Mouse (Mus musculus): Measurements from ENCODE around the gene Fen1. TPM values are rescaled to one million over a fixed set of nuclear protein-coding genes. Genes with fewer than 3 reads are reported as not detected.
"Not testable (repeated sequence)": the region's sequence is repeated elsewhere in the genome, so short reads cannot be mapped to it uniquely, and the experiment has no call there.

Gene Fen1
- polyA plus RNA-seq, 1 experiment from 2014 or later, result 30.4 TPM

DNA sequence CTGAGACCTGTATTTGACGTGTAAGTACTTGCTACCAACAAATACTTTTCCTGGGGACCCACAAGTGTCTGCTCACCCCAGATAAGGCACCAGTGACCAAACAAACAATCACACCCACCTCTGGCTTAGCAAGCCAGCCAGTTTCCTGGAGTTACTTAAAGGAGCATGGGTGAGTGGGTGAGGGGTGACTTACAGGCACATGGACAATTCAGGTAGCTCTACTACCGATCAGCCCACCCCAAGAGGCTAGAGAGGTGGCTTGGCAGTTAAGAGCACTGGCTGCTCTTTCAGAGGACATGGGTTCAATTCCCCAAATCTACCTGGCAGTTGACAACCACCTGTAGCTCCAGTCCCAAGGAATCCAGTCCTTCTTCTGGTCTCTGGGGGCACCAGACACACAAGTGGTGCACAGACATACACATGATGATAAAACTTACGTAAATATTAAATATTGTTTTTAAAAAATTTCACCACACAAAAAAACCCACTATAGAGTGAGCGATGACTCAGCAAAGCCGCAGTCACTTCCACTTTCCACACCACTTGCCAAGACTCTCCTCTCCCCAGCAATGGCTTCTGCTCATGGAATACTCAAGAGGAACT, 30.8 kb downstream of the Fen1 start:
- Histone ChIP-seq H3K4me1 (replicated peaks; ENCODE audit: control insufficient read depth, insufficient read depth, low read length) (no peaks in the 10 kb centered on the region), H3K4me3 (ENCODE audit: low read depth, low read length) (no peak overlapping the region), H3K27ac (ENCODE audit: low read depth, low read length) (no peak overlapping the region), H3K9ac (ENCODE audit: low read depth, low read length) (no peak overlapping the region), H3K4me2 (replicated peaks; ENCODE audit: low read depth) (no peak overlapping the region), H3K27me3 (replicated peaks; ENCODE audit: control insufficient read depth, insufficient read depth, low read length) (no peaks in the 10 kb centered on the region), H3K9me3 (ENCODE audit: control insufficient read depth) (no peaks in the 10 kb centered on the region), H3K36me3 (ENCODE audit: control insufficient read depth, insufficient read depth) (no peaks in the 10 kb centered on the region)
- no peak for TF ChIP-seq CTCF (IDR thresholded peaks at IDR 0.05; ENCODE audit: low read depth)
- ATAC-seq, result no peak
- WGBS, result 69% methylated on average over 5 of the region's 5 CpGs

- Histone ChIP-seq H3K4me2 (replicated peaks; ENCODE audit: low read depth) (no peak overlapping the region), H3K4me1 (replicated peaks; ENCODE audit: control insufficient read depth, insufficient read depth, low read length) (no peaks in the 10 kb centered on the region), H3K9me3 (ENCODE audit: control insufficient read depth) (no peaks in the 10 kb centered on the region), H3K27me3 (replicated peaks; ENCODE audit: control insufficient read depth, insufficient read depth, low read length) (no peaks in the 10 kb centered on the region), H3K9ac (ENCODE audit: low read depth, low read length) (no peak overlapping the region), H3K27ac (ENCODE audit: low read depth, low read length) (no peak overlapping the region), H3K36me3 (ENCODE audit: control insufficient read depth, insufficient read depth) (no peaks in the 10 kb centered on the region), H3K4me3 (ENCODE audit: low read depth, low read length) (no peak overlapping the region)
- TF ChIP-seq CTCF (IDR thresholded peaks at IDR 0.05; ENCODE audit: low read depth), result no peak
- ATAC-seq, result no peak
Measured at GRCm38 (mm10) chr19:10171846-10172245, 32.1 kb downstream of the Fen1 start.

- Histone ChIP-seq H3K27me3 (replicated peaks; ENCODE audit: control insufficient read depth, insufficient read depth, low read length) (no peaks in the 10 kb centered on the region), H3K4me3 (ENCODE audit: low read depth, low read length) (no peak overlapping the region), H3K27ac (ENCODE audit: low read depth, low read length) (no peak overlapping the region), H3K36me3 (ENCODE audit: control insufficient read depth, insufficient read depth) (no peaks in the 10 kb centered on the region), H3K4me1 (replicated peaks; ENCODE audit: control insufficient read depth, insufficient read depth, low read length) (no peaks in the 10 kb centered on the region), H3K9me3 (ENCODE audit: control insufficient read depth) (no peaks in the 10 kb centered on the region), H3K9ac (ENCODE audit: low read depth, low read length) (no peak overlapping the region), H3K4me2 (replicated peaks; ENCODE audit: low read depth) (no peak overlapping the region)
- ATAC-seq, result no peak
- WGBS, result 70% methylated on average over 7 of the region's 7 CpGs
- no peak for TF ChIP-seq CTCF (IDR thresholded peaks at IDR 0.05; ENCODE audit: low read depth)
Measured at GRCm38 (mm10) chr19:10171359-10171758, 32.6 kb downstream of the Fen1 start.

GRCm38 (mm10) chr19:10170466-10170865, 33.5 kb downstream of the Fen1 start:
- no peak overlapping the region for H3K27ac ChIP-seq (ENCODE audit: low read depth, low read length)
- H3K4me3 ChIP-seq (ENCODE audit: low read depth, low read length), result no peak overlapping the region
- no peak for ATAC-seq
- no peaks in the 10 kb centered on the region for H3K4me1 ChIP-seq (replicated peaks; ENCODE audit: control insufficient read depth, insufficient read depth, low read length)
- H3K9me3 ChIP-seq (ENCODE audit: control insufficient read depth), result no peaks in the 10 kb centered on the region
- WGBS, result 31% methylated on average over 1 of the region's 1 CpGs
- no peaks in the 10 kb centered on the region for H3K27me3 ChIP-seq (replicated peaks; ENCODE audit: control insufficient read depth, insufficient read depth, low read length)
- no peak overlapping the region for H3K9ac ChIP-seq (ENCODE audit: low read depth, low read length)
- no peak for TF ChIP-seq CTCF (IDR thresholded peaks at IDR 0.05; ENCODE audit: low read depth)
- H3K4me2 ChIP-seq (replicated peaks; ENCODE audit: low read depth), result no peak overlapping the region
- H3K36me3 ChIP-seq (ENCODE audit: control insufficient read depth, insufficient read depth), result no peaks in the 10 kb centered on the region

GRCm38 (mm10) chr19:10169692-10170330, 34.2 kb downstream of the Fen1 start:
- WGBS, result 80% methylated on average over 3 of the region's 3 CpGs
- not testable (repeated sequence) for H3K9me3 ChIP-seq (ENCODE audit: control insufficient read depth); H3K9ac ChIP-seq (ENCODE audit: low read depth, low read length); H3K27me3 ChIP-seq (replicated peaks; ENCODE audit: control insufficient read depth, insufficient read depth, low read length); H3K27ac ChIP-seq (ENCODE audit: low read depth, low read length); H3K4me3 ChIP-seq (ENCODE audit: low read depth, low read length); H3K36me3 ChIP-seq (ENCODE audit: control insufficient read depth, insufficient read depth); H3K4me2 ChIP-seq (replicated peaks; ENCODE audit: low read depth); ATAC-seq; H3K4me1 ChIP-seq (replicated peaks; ENCODE audit: control insufficient read depth, insufficient read depth, low read length)

DNA sequence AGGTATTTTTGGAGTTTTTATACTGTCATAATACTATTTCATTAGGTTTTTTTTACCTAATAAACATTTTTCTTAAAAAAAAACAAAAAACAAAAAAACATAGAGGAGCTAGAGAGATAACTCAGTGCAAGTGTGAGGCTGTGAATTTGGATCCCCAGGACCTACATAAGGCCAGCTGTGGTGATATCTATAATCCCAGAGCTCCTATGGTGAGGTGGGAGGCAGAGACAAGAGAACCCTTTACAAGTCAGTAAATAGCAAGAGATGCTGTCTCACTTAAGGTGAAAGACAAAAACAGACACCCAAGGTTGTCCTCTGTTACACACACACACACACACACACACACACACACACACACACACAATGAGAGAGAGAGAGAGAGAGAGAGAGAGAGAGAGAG, 34.8 kb downstream of the Fen1 start:
- Histone ChIP-seq H3K27ac (ENCODE audit: low read depth, low read length) (no peak overlapping the region), H3K27me3 (replicated peaks; ENCODE audit: control insufficient read depth, insufficient read depth, low read length) (no peaks in the 10 kb centered on the region), H3K9me3 (ENCODE audit: control insufficient read depth) (no peaks in the 10 kb centered on the region), H3K4me1 (replicated peaks; ENCODE audit: control insufficient read depth, insufficient read depth, low read length) (no peaks in the 10 kb centered on the region), H3K36me3 (ENCODE audit: control insufficient read depth, insufficient read depth) (no peaks in the 10 kb centered on the region), H3K4me2 (replicated peaks; ENCODE audit: low read depth) (no peak overlapping the region), H3K4me3 (ENCODE audit: low read depth, low read length) (no peak overlapping the region), H3K9ac (ENCODE audit: low read depth, low read length) (no peak overlapping the region)
- no peak for TF ChIP-seq CTCF (IDR thresholded peaks at IDR 0.05; ENCODE audit: low read depth)
- no peak for ATAC-seq
